Mouse (Mus musculus): ENCODE measurements around the gene Pla2g5. TPM values are rescaled to one million over a fixed set of nuclear protein-coding genes. Genes with fewer than 3 reads are reported as not detected.

Pla2g5 gene
- 5.0 and 7.2 TPM in 2 replicates for polyA plus RNA-seq (2012)

DNA sequence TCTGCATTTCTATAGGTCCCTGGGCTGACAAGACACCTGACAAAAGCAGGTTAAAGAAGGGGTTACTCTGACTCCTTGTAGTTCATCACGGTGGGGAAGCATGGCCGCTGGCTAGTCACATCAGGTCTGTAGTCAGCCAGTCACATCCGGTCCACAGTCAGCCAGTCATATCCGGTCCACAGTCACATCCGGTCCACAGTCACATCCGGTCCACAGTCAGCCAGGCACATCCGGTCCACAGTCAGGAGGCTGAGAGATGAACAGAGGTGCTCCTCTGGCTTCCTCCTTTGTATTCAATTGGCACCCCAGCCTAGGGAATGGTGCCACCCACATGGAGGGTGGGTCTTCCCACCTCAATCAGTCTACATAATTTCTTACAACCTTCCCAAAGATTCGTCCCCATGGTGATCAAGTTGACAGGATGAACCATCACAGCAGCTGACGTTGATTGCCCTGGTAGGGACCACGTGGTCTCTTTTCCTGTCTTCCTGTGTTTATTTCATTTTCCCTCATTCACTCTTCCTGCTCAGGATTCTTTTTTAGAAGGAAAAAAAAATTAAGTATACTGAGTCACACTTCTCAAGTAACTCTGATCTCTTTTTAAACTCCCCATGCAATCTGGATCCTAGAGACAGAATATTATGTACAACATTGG lies at the start of gene Pla2g5:
Gene Pla2g5, minus strand, starts transcription at position 139 of the 655 bp plus-strand sequence.
- TF ChIP-seq GATA1 (IDR thresholded peaks at IDR 0.05; ENCODE audit: low read length): no peak

- TF ChIP-seq GATA1 (IDR thresholded peaks at IDR 0.05; ENCODE audit: low read length): no peak
These were observed 42.5 kb upstream of the Pla2g5 start for GRCm38 (mm10) chr4:138905624-138906337.

- no peak for TF ChIP-seq GATA1 (IDR thresholded peaks at IDR 0.05; ENCODE audit: low read length)
These were observed 36.1 kb upstream of the Pla2g5 start for GRCm38 (mm10) chr4:138899361-138899760.

DNA sequence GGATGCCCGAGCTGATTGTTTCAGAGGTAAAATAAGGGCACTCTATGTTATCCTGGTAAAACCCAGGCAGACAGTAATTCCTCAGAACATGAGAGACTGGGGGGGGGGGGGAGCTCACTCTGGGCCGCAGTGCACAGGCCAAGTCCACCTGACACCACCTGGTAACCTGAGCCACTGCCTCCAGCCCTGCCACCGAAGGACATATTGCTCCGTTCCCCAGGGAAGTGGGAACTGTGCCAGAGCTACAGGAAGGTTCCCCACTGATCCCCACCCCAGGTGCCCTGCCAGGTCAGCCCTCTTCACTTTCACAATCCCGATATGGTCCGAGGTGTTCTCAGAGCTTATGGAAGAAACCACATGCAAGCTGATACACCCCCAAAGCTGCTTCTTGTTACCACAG lies 29.4 kb upstream of the Pla2g5 start:
- no peak for TF ChIP-seq GATA1 (IDR thresholded peaks at IDR 0.05; ENCODE audit: low read length)

DNA sequence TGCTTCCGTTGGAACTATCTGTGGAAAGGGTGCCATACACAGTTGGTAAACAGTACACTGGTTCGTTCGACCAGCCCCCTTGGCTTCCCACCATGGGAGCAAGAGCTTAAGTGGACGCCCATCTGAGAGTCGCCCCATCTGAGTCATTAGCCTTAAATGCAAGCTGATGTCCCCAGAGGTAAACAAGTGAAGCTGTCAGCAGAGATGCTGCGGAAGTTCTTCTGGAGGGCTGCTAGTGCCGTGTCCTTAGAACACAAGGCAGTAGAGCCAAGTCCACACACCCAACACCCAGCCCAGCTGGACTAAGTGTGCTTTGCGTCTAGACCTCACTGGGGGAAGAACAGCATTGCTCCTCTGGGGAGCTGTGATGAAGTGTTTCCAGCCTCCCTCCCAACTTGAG lies 26.4 kb upstream of the Pla2g5 start:
- no peak for TF ChIP-seq GATA1 (IDR thresholded peaks at IDR 0.05; ENCODE audit: low read length)

DNA sequence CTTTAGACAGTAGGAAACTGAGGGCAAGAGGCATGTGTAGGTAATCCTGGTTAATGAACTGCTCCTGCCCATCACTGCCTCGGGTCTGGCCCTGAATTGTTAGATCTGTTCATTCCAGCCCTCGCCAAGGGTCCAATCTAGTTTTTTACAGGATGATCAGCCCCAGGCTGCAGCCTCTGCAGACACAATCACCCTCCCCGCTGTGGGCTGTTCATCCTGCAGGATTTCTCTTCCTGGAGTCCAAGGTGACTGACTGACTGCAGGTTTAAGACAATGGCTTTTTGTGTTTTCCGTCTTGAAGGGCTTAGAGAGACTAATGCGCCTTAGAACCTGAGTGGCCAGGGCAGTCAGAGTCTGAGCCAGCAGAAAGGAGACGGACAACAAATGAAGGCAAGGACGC lies 25.9 kb upstream of the Pla2g5 start:
- TF ChIP-seq GATA1 (IDR thresholded peaks at IDR 0.05; ENCODE audit: low read length): no peak

DNA sequence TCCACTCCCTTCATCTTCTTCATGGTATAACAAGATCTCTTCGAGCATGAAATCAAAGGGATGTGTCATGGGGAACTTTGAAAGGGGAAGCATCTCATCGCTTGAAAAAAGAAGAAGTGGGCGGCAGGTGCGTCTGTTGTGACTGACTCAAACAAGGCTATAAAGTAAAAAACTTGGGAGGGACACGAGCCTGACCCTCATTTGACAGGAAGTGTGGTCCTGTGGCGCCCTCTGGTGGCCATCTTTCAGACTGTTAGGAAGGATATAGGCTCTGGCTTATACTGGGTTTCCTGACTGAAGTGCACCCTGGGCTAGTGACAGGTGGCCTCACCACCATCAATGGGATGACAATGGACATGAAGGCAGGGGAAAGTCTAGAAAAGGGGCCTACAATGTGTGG lies 21.0 kb upstream of the Pla2g5 start:
- TF ChIP-seq GATA1 (IDR thresholded peaks at IDR 0.05; ENCODE audit: low read length): no peak

DNA sequence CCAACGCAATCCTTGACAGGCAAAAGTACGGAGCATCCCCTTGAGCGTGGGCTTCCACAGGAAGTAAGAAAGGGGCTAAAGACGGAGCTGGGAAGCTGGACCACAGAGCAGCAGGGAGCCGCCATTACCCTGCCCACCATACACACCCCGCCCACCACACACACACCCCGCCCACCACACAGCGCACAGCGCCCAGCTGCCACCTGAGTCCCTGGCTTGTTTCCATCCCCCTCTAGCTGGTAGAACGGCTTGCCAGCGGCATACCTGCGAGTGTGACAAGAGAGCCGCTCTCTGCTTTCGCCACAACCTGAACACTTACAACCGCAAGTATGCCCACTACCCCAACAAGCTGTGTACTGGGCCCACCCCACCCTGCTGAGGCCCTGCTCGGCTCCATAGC lies 18.9 kb upstream of the Pla2g5 start:
- TF ChIP-seq GATA1 (IDR thresholded peaks at IDR 0.05; ENCODE audit: low read length): no peak

DNA sequence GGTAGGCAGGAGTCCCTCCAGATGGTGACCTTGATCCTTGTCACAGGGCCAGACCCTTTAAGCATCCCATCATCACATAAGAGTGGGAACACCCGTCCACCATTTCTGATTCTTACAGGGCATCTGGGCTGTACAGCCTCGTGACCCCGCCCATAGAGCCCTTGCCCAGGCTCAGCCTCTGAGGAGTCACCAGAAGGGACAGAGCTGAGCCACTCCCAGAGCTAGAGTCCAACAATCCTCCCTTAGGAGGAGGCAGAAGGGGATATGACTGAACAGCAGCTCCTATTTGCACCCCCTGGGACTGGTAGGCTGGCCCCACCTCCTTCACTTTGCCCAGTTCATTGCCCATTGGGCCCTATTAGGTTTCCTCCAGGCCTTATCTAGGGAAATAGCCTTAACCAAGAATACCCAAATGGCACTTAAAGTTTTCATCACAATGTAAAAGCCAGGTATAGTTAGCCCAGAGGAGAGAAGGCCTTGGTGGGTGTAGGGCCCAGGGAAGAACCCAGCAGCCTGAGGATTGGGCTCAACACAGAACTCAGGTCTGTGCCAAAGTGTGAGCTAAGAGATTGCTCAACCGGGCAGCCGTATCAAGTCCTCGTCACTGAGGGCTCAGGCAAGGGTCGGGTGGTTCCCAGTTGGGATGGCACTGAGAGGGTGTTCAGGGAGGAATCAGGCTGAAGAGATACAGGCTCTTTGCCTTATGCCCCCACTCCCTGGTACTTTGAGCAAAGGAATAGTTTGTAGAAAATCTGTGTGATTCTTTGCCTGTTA lies 17.7 kb upstream of the Pla2g5 start:
- TF ChIP-seq GATA1 (IDR thresholded peaks at IDR 0.05; ENCODE audit: low read length): no peak

DNA sequence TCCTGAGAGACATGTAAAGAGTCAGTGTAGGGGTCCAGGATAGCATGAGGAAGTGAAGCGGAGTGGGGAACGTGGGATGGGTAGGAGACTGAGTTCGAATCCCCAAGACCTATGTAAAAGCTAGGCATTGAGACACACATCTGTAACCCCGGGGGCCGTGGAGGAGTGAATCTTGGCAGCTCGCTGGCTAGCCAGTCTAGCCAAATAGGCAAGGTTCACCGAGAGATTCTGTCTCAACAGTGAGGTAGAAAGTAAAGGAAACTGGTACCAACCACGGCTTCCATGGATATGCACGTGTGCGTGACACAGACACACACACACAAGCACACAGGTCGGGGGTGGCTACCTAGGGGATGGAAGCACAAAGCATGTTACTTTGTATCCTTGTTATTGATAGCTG lies 16.5 kb upstream of the Pla2g5 start:
- TF ChIP-seq GATA1 (IDR thresholded peaks at IDR 0.05; ENCODE audit: low read length): no peak

DNA sequence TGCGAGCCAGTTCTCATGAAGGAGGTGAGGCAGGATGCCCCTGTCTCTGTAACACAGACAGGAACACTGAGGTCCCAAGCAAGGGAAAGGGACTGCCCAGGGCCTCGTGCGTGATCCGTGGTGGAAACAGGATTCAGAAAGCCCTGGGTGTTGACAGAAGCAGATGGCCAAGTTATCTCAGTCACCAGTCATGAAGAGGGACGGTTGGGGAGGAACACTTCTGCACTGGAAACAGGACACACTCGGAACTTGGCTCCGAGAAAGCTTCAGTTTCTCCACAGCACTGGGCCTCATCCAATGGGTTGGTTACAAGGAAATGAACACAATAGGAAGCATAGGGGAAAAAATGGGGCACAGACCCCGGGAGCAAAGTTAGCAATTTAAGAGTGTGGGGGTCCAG lies 15.5 kb upstream of the Pla2g5 start:
- no peak for TF ChIP-seq GATA1 (IDR thresholded peaks at IDR 0.05; ENCODE audit: low read length)

DNA sequence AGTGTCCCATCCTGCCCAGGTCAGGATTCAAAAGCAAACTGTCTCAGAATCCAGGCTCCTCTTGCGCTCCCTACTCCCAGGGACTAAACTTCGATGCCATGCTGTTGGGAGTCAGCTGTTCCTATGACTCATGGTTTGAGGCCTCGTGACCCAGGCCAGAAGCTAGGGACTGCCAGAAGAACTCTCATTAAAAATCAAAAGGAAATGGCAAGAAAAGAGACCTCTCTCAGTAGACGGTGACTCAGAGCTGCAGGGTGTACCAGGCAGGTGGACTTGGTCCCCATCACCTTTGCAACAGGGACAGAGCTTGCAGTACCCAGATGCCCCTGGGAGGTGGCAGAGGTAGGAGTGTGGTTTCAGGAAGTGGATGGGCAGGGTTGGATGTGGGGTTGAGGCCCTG lies 14.4 kb upstream of the Pla2g5 start, which contains the start of gene Pla2g2e:
Gene Pla2g2e, plus strand, starts transcription at position 212 of the 400 bp plus-strand sequence.
- TF ChIP-seq GATA1 (IDR thresholded peaks at IDR 0.05; ENCODE audit: low read length): no peak

DNA sequence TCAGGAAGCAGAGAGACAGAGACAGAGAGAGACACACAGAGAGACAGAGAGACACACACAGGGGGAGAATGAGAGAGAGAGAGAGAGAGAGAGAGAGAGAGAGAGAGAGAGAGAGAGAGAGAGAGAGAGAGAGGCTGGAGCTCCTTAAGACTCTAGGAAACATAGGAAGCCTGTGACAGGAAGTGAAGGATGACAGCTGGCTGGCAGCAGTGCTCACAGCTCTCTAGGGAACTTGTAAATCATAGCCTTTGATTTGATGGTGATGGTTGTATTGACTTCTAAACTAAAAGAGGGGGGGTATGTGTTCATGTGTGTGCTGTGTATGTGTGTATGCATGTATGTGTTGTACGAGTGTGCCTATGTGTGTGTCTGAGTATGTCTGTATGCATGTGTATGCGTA lies 12.7 kb upstream of the Pla2g5 start:
- no peak for TF ChIP-seq GATA1 (IDR thresholded peaks at IDR 0.05; ENCODE audit: low read length)

DNA sequence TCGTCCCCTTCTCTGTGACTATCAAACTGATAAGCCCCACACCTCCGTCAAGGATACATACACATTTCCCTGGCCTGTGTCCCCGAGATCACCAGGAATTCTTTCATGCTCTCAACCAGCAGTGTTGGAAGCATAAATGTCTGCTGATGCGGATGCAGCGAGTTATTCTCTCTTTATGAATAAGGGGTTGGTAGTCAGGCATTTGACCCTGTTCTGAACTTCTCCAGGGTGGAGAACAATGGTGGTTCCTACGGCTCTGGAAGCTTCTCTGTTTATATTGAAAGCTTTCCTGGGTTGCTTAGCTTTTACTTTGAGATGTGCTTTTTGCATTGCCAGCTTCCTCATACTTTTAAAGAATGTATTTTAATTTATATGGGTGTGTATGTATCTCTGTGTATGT lies 10.6 kb upstream of the Pla2g5 start, which contains the start of gene Gm13030:
Gene Gm13030, minus strand, starts transcription at position 101 of the 400 bp plus-strand sequence.
- TF ChIP-seq GATA1 (IDR thresholded peaks at IDR 0.05; ENCODE audit: low read length): no peak

- TF ChIP-seq GATA1 (IDR thresholded peaks at IDR 0.05; ENCODE audit: low read length): no peak
These were observed 5.4 kb upstream of the Pla2g5 start for GRCm38 (mm10) chr4:138868666-138869065.

DNA sequence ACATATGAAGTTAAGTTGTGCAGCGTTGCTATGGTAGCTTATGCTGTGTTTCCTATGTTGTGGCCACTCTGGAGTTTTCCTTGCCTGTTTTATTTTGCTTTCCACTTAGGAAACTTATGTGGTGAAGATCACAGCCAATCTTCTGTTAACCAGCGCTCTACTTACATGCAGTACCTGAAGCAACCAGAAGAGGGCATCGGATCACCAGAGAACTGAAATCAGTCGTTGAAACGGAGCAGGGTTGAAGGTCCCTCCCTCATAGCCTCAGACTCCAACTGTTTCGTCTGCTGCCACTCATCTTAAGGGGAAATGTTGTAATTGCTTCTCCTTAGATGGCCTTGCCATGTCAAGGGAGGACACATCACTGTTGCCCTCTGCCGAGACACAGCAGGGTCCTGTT lies 3.1 kb upstream of the Pla2g5 start:
- TF ChIP-seq GATA1 (IDR thresholded peaks at IDR 0.05; ENCODE audit: low read length): no peak

All from G1E-ER4 (cell line).